Mouse (Mus musculus) heart, embryonic 16.5 days (tissue): Measurements from ENCODE around the gene Fcrl1. TPM values are rescaled to one million over a fixed set of nuclear protein-coding genes. Genes with fewer than 3 reads are reported as not detected.

Source experiments
- ATAC-seq: fragments of 200-750 bp; cut with Nextera tagmentation; replicated peaks from 2 replicates; pipeline ENCODE4 v1.8.0; 2017; ENCODE audit warnings: moderate number of reproducible peaks; ENCODE audit not compliant: insufficient read depth, low FRiP score; ENCODE audit errors: extremely low read depth
- H3K27ac ChIP-seq: fragments of 300-500 bp; sonication (generic); 2 replicates; pipeline ENCODE4 v1.5.1; 2014; ENCODE audit warnings: mild to moderate bottlenecking, low read length, control low read depth, moderate library complexity
- H3K27me3 ChIP-seq: fragments of 300-500 bp; sonication (generic); 2 replicates; pipeline ENCODE4 v1.6.1; 2014; ENCODE audit warnings: low read length, mixed read lengths; ENCODE audit not compliant: control insufficient read depth, insufficient read depth
- H3K36me3 ChIP-seq: fragments of 300-500 bp; sonication (generic); 2 replicates; pipeline ENCODE4 v1.6.1; 2014; ENCODE audit not compliant: control insufficient read depth, insufficient read depth
- H3K4me1 ChIP-seq: fragments of 300-500 bp; sonication (generic); 2 replicates; pipeline ENCODE4 v1.6.1; 2014; ENCODE audit warnings: low read length, mixed read lengths; ENCODE audit not compliant: control insufficient read depth, insufficient read depth
- H3K4me2 ChIP-seq: fragments of 300-500 bp; sonication (generic); 2 replicates; pipeline ENCODE4 v1.6.1; 2014; ENCODE audit warnings: low read depth, mild to moderate bottlenecking, control low read depth, low read length
- H3K4me3 ChIP-seq: fragments of 300-500 bp; sonication (generic); 2 replicates; pipeline ENCODE4 v1.5.1; 2014; ENCODE audit warnings: mild to moderate bottlenecking, control low read depth, low read length
- H3K9ac ChIP-seq: fragments of 300-500 bp; sonication (generic); 2 replicates; pipeline ENCODE4 v1.6.1; 2014; ENCODE audit warnings: low read length, control low read depth
- H3K9me3 ChIP-seq: fragments of 300-500 bp; sonication (generic); replicated peaks from 2 replicates; pipeline ENCODE4 v1.6.1; 2016; ENCODE audit warnings: low read length; ENCODE audit not compliant: control insufficient read depth
- WGBS: fragments of 180-500 bp; shearing (Covaris S2); extraction: QIAGEN DNeasy Blood & Tissue Kit; methylation state at CpG from one replicate; pipeline ENCODE4 v1.1.7; 2014; 5-methylcytosine and 5-hydroxymethylcytosine counted together
- polyA plus RNA-seq: library from polyadenylated mRNA; unstranded; fragments of >200 nt; fragmentation: Nextera tagmentation; extraction: Ambion mirVana; gene quantifications from 2 replicates; pipeline ENCODE4 v1.2.1, GENCODE M21; 2015

The Fcrl1 gene
- polyA plus RNA-seq, 1 experiment from 2014 or later = 0.25 TPM

DNA sequence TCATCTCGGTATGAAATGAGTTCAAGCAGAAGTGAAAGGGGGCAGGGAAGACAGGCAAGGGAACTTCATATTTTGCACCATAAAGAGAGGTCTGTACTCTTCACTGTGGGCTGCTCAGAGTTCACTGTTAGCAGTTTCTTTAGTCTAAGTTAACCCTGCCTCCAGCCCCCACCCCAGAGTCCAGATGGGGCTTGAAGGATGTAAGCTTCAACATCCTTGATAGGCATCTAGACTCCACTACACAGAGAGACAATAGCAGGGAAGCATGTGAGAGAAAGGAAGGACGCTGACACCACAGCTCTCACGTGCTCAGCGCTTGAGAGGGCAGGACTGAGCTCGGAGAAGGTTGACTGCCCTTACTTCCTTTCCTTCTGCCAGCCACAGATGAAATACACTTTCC lies 25.1 kb downstream of the Fcrl1 start:
- Histone ChIP-seq H3K4me2 (no peak overlapping the region), H3K4me1 (no peaks in the 10 kb centered on the region), H3K36me3 (no peaks in the 10 kb centered on the region), H3K9me3 (no peaks in the 10 kb centered on the region), H3K27me3 (no peaks in the 10 kb centered on the region), H3K4me3 (no peak overlapping the region), H3K9ac (no peak overlapping the region), H3K27ac (no peak overlapping the region)
- no peak for ATAC-seq
- 53% methylated on average over 5 of the region's 5 CpGs for WGBS

DNA sequence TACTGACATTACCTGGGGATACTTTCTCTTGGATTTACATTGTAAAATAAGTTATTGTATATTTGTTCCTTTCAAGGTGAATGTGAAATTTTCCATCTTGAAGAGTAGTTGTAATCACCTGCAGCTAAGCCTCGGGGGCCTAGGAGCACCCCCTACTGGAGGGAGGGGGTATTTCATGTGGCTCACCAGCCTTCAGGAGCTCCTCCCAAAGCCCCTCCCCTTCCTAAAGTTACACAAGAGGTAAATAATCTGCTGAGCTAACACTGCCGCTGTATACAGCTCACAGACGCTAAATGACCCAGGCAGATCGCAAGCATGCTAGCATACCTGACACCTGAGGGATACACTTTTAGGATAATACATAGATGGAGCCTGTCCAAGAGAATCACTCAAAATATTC lies 32.0 kb downstream of the Fcrl1 start:
- H3K9ac ChIP-seq = no peak overlapping the region
- no peaks in the 10 kb centered on the region for H3K4me1 ChIP-seq
- H3K4me3 ChIP-seq = no peak overlapping the region
- H3K9me3 ChIP-seq = no peaks in the 10 kb centered on the region
- H3K4me2 ChIP-seq = no peak overlapping the region
- no peak for ATAC-seq
- H3K36me3 ChIP-seq = no peaks in the 10 kb centered on the region
- H3K27me3 ChIP-seq = no peaks in the 10 kb centered on the region
- WGBS = 33% methylated on average over 4 of the region's 4 CpGs
- no peak overlapping the region for H3K27ac ChIP-seq

DNA sequence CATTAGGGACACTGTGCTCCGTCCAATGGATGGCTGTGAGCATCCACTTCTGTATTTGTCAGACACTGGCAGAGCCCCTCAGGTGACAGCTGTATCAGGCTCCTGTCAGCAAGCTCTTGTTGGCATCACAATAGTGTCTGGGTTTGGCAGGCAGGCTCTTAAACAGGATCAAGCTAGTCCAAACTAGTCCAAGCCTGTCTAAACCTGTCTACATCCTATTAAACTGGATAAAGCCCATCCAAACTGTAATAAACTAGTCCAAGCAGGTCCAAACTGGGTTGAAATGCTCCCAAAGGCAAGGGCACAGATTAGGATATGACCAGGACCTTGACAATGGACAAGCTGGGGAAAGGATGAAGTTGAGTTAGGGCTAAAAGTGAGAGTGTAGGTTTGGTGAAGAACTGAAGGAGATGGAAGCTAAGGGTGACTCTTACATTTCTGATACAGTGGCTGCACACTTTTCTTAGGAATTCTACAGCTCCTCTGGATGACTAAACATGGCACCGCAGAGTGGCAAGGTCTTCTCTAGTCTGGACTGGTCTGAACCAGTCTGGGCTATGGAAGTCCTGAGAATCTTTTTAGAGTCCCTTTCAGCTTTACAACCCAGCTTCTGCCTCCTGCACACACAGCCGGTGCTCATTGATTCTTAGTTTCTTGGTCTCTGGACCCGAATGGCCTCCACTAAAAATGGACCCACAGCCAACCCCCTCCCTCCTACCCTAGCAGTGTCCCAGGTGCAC lies 33.2 kb downstream of the Fcrl1 start:
- ATAC-seq = no peak
- Histone ChIP-seq H3K9ac (no peak overlapping the region), H3K9me3 (no peaks in the 10 kb centered on the region), H3K4me2 (no peak overlapping the region), H3K27me3 (no peaks in the 10 kb centered on the region), H3K4me3 (no peak overlapping the region), H3K27ac (no peak overlapping the region), H3K36me3 (no peaks in the 10 kb centered on the region), H3K4me1 (no peaks in the 10 kb centered on the region)
- 83% methylated on average over 4 of the region's 4 CpGs for WGBS

DNA sequence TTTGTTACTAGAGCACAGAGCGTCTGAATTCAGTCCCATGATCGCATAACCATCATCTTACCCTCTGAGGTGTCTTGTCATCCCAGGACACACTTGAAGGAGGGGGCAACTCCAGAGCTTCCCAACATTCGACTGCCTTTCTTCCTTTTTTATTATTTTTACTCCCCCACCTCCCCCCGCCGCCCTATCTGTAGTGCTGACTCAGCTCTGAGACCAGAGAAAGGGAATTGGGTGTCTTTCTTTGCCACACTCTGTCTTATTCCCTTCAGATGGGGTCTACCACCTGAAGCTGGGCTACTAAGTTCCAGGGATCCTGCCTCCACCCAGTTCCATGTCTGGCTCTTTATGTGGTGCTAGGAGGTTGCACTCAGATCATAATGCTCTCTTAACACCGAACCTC lies 34.4 kb downstream of the Fcrl1 start:
- WGBS = 79% methylated on average over 6 of the region's 6 CpGs
- Histone ChIP-seq H3K9ac (no peak overlapping the region), H3K4me3 (no peak overlapping the region), H3K27ac (no peak overlapping the region), H3K9me3 (no peaks in the 10 kb centered on the region), H3K27me3 (no peaks in the 10 kb centered on the region), H3K4me2 (no peak overlapping the region), H3K36me3 (no peaks in the 10 kb centered on the region), H3K4me1 (no peaks in the 10 kb centered on the region)
- no peak for ATAC-seq

DNA sequence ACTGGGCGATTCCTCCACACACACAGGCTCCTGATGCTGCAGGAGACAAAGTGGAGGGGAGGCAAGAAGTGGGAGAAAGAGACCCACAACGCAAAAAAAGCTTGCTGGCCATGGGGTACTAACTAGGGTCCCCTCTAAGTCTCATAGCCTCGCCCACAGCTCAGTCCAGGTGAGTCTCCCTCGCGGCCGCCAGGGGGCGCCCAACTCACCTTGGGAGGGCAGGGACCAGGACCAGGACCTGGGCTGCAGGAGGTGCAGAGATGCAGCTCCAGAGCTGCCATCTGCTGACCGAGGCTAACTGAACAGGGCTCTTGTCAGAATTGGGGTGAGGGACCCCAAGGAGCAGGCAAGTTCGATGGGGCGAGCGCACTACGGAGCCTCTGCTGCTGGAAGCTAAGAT lies 35.0 kb downstream of the Fcrl1 start:
- no peaks in the 10 kb centered on the region for H3K9me3 ChIP-seq
- ATAC-seq = peak; percentile 28; the same call in 1 of the 2 replicates
- H3K4me1 ChIP-seq = no peaks in the 10 kb centered on the region
- H3K4me2 ChIP-seq = no peak overlapping the region
- H3K27ac ChIP-seq = no peak overlapping the region
- H3K27me3 ChIP-seq = no peaks in the 10 kb centered on the region
- H3K4me3 ChIP-seq = no peak overlapping the region
- WGBS = 13% methylated on average over 11 of the region's 12 CpGs
- H3K36me3 ChIP-seq = no peaks in the 10 kb centered on the region
- H3K9ac ChIP-seq = no peak overlapping the region

DNA sequence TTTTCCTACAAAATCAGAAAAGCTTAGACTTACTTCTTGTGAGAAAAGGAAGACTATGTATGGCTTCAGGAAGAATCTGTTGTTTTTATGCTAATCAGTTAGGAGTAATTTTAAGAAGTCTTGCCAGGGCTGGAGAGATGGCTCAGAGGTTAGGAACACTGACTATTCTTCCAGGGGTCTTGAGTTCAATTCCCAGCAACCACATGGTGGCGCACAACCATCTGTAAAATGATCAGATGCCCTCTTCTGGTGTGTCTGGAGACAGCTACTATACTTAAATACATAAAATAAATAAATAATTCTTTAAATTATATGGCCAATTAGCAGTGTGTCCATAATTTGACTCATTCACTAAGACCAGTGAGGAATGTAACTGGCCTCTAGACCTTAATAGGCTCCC lies 44.5 kb downstream of the Fcrl1 start:
- no peaks in the 10 kb centered on the region for H3K27me3 ChIP-seq
- no peak overlapping the region for H3K4me3 ChIP-seq
- no peak overlapping the region for H3K4me2 ChIP-seq
- WGBS = 61% methylated on average over 1 of the region's 1 CpGs
- H3K4me1 ChIP-seq = no peaks in the 10 kb centered on the region
- no peak for ATAC-seq
- H3K9me3 ChIP-seq = no peaks in the 10 kb centered on the region
- H3K27ac ChIP-seq = no peak overlapping the region
- no peaks in the 10 kb centered on the region for H3K36me3 ChIP-seq
- no peak overlapping the region for H3K9ac ChIP-seq

DNA sequence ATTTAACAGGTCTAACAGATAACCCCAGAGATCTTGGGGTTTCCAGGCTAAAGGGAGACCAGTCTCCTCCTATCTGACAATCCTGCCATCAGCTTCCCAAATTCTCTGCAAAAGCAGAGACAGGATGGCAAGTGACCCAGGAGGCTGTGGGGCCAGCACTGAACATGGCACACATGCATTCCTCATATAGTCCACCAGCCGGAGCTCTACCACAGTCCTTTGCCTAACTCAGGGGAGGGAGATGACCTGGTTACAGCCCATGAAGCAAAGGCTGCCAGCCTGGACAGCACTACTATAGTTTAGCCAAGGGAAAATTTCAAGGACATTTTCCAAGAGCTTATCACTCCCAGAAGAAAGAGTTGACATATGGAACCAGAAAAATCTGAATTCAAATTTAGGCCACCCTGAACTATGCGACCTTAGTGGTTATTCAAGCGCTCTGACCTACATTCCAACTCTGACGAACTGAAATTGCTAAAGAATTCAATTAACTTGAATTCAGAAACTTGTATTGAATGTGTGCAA lies 46.3 kb downstream of the Fcrl1 start:
- no peak overlapping the region for H3K27ac ChIP-seq
- H3K4me1 ChIP-seq = no peaks in the 10 kb centered on the region
- no peak overlapping the region for H3K4me3 ChIP-seq
- no peak overlapping the region for H3K9ac ChIP-seq
- WGBS = 75% methylated on average over 4 of the region's 4 CpGs
- no peaks in the 10 kb centered on the region for H3K36me3 ChIP-seq
- H3K9me3 ChIP-seq = no peaks in the 10 kb centered on the region
- no peaks in the 10 kb centered on the region for H3K27me3 ChIP-seq
- H3K4me2 ChIP-seq = no peak overlapping the region
- no peak for ATAC-seq

DNA sequence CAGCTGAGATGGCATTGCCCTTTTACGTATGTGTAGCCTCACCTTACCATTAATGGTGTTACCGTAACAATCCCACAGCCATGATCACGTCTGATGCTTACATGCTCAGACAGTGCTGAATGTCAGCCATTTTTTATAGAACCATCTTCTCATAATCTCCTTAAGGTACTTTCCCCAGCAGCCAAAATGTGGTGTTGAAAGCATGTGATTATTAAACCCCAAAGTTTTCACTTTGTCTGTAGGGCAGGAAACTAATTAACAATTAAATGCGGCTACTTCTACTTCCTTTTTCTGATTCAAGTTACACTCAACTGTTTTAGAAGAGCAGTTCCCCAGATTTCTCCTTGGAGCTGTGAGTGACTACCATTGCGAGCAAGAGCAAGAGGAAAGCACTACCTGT lies 59.3 kb downstream of the Fcrl1 start, which contains the start of gene Fcrl5:
Gene Fcrl5, plus strand, starts transcription at position 295 of the 400 bp plus-strand sequence.
- no peaks in the 10 kb centered on the region for H3K36me3 ChIP-seq
- no peaks in the 10 kb centered on the region for H3K27me3 ChIP-seq
- no peaks in the 10 kb centered on the region for H3K4me1 ChIP-seq
- H3K4me3 ChIP-seq = no peak within 1 kb of the TSS
- H3K4me2 ChIP-seq = no peak within 1 kb of the TSS
- H3K9ac ChIP-seq = no peak within 1 kb of the TSS
- H3K9me3 ChIP-seq = no peaks in the 10 kb centered on the region
- 88% methylated on average over 5 of the region's 5 CpGs for WGBS
- ATAC-seq = no peak
- no peak within 1 kb of the TSS for H3K27ac ChIP-seq

DNA sequence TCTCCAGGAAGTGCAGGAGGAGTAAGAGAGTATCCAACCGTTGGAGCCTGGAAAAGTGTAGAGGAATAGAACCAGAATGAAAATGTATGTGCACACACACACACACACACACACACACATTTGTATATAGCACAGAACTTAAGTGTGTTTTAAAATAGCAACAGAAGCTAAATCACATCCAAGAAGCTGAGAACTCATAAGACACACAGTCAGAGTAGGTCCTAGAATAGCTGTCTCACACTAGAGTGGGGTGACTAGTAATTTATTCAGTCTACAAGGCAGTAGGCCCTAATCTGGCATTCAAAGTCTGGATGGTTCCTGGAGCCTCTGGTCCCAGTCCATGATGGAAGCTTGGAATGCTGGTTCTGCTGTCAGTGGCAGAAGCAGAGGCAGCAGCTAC lies 64.4 kb downstream of the Fcrl1 start:
- Histone ChIP-seq H3K4me2 (no peak overlapping the region), H3K4me3 (no peak overlapping the region), H3K9me3 (no peaks in the 10 kb centered on the region), H3K36me3 (no peaks in the 10 kb centered on the region), H3K4me1 (no peaks in the 10 kb centered on the region), H3K9ac (no peak overlapping the region), H3K27ac (no peak overlapping the region), H3K27me3 (no peaks in the 10 kb centered on the region)
- ATAC-seq = no peak
- WGBS = 75% methylated on average over 1 of the region's 1 CpGs
